Mouse (Mus musculus) lung, postnatal 10 days (tissue): ENCODE results near the gene S100a3.
A peak's percentile ranks its signal among the peaks of the same experiment; 100 is the strongest.

Experiments used
- DNase-seq: peaks from one replicate; pipeline ENCODE4 v3.0.0; 2021

S100a3 gene

GRCm38 (mm10) chr3:90631984-90632383, 71.6 kb downstream of the S100a3 start:
- no peak for DNase-seq

- no peak for DNase-seq
Observed at GRCm38 (mm10) chr3:90638511-90639275, 78.3 kb downstream of the S100a3 start.

GRCm38 (mm10) chr3:90639511-90640154, 79.3 kb downstream of the S100a3 start:
- peak; percentile 30 for DNase-seq

- DNase-seq, result no peak
Observed at GRCm38 (mm10) chr3:90640981-90641380, 80.6 kb downstream of the S100a3 start.

GRCm38 (mm10) chr3:90644220-90644619, 83.8 kb downstream of the S100a3 start:
- peak; percentile 61 for DNase-seq

- DNase-seq, result no peak
Observed at GRCm38 (mm10) chr3:90647291-90647690, 86.9 kb downstream of the S100a3 start.

GRCm38 (mm10) chr3:90648981-90649380, 88.6 kb downstream of the S100a3 start:
- DNase-seq, result no peak

GRCm38 (mm10) chr3:90649832-90650231, 89.5 kb downstream of the S100a3 start:
- DNase-seq, result no peak
